Mouse (Mus musculus): ENCODE data around the gene Rai1.

DNA sequence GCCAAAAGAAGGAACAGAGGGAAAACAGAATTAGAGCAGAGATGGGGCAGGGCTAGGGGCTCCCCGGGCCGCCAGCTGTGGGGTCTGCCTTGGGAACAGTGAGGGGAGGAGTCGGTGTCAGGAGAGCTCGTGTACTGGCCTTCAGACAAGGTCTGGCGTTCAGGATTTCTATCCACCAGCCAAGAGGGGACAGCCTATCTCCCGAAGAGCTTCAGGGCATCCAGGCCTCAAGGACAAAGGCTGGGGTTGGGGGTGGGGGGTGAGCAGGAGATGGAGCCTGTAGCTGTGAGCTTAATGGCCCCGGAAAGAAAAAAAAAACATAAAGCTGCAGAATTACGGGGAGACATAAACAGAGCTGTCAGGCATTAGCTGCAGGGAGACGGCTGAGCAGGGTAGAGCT, 64.0 kb downstream of the Rai1 start:
- TF ChIP-seq MAX (IDR thresholded peaks at IDR 0.05) (no peak), CTCF (IDR thresholded peaks at IDR 0.05; ENCODE audit: control insufficient read depth, insufficient read depth, insufficient read length) (no peak), MYOG (IDR thresholded peaks at IDR 0.05; ENCODE audit: control insufficient read depth, extremely low read depth, insufficient read length) (no peak), USF1 (IDR thresholded peaks at IDR 0.05; ENCODE audit: low read depth) (no peak), FOSL1 (IDR thresholded peaks at IDR 0.05; ENCODE audit: insufficient read depth, low read length, poor library complexity, severe bottlenecking) (no peak)
